Mouse (Mus musculus) spleen, embryonic (tissue): Measurements from ENCODE around the gene Arrdc1.

Experiments
- CTCF ChIA-PET: fragments of 350-600 bp; sonication (Branson Sonifier 250); formaldehyde crosslinking; loops from one replicate; lab custom pipeline; 2022; lab: Charles Lee

Gene Arrdc1

GRCm38 (mm10) chr2:24926345-24926964, 8.6 kb downstream of the Arrdc1 start:
- CTCF ChIA-PET, result interaction anchor here (0.6 to 0.7 kb wide), 2 partner anchors 14 to 21 kb away, joined by 3 to 11 read pairs; no protein-coding TSS in a partner anchor

GRCm38 (mm10) chr2:24925284-24925683, 9.8 kb downstream of the Arrdc1 start:
- CTCF ChIA-PET, result interaction anchor here (0.6 kb wide), 1 partner anchor 102 kb away, joined by 3 read pairs; no protein-coding TSS in a partner anchor

- CTCF ChIA-PET, result interaction anchor here (0.8 kb wide), 1 partner anchor 10 kb away, joined by 3 read pairs; no protein-coding TSS in a partner anchor
These were observed 11.5 kb downstream of the Arrdc1 start for GRCm38 (mm10) chr2:24923561-24923960.

GRCm38 (mm10) chr2:24919839-24920175, 15.2 kb downstream of the Arrdc1 start:
- CTCF ChIA-PET, result interaction anchor here (0.6 kb wide), 2 partner anchors 68 to 470 kb away, joined by 3 to 17 read pairs; no protein-coding TSS in a partner anchor

- CTCF ChIA-PET, result interaction anchor here (0.6 kb wide), 2 partner anchors 68 to 471 kb away, joined by 3 to 17 read pairs; no protein-coding TSS in a partner anchor
These were observed 15.9 kb downstream of the Arrdc1 start, which contains the start of gene Ehmt1 for GRCm38 (mm10) chr2:24918930-24919838. TSS of gene Ehmt1 (minus strand) at chr2:24919614.

GRCm38 (mm10) chr2:24914762-24915161, 20.3 kb downstream of the Arrdc1 start:
- CTCF ChIA-PET, result no interaction called here

GRCm38 (mm10) chr2:24912589-24912988, 22.5 kb downstream of the Arrdc1 start:
- CTCF ChIA-PET, result interaction anchor here (0.5 to 1.2 kb wide), 2 partner anchors 10 to 14 kb away, joined by 3 read pairs; no protein-coding TSS in a partner anchor

GRCm38 (mm10) chr2:24912189-24912588, 22.9 kb downstream of the Arrdc1 start:
- CTCF ChIA-PET, result interaction anchor here (0.5 to 1.2 kb wide), 2 partner anchors 10 to 14 kb away, joined by 3 read pairs; no protein-coding TSS in a partner anchor

GRCm38 (mm10) chr2:24910481-24910880, 24.6 kb downstream of the Arrdc1 start:
- CTCF ChIA-PET, result interaction anchor here (0.7 kb wide), 1 partner anchor 8 kb away, joined by 3 read pairs; no protein-coding TSS in a partner anchor

- CTCF ChIA-PET, result interaction anchor here (0.7 kb wide), 2 partner anchors 21 to 35 kb away, joined by 10 to 11 read pairs; no protein-coding TSS in a partner anchor
These were observed 29.3 kb downstream of the Arrdc1 start for GRCm38 (mm10) chr2:24905653-24906155.

GRCm38 (mm10) chr2:24904823-24905652, 30.0 kb downstream of the Arrdc1 start:
- CTCF ChIA-PET, result interaction anchor here (0.7 kb wide), 2 partner anchors 22 to 34 kb away, joined by 10 to 11 read pairs; no protein-coding TSS in a partner anchor

- CTCF ChIA-PET, result no interaction called here
These were observed 32.1 kb downstream of the Arrdc1 start for GRCm38 (mm10) chr2:24902999-24903398.

GRCm38 (mm10) chr2:24901055-24901454, 34.0 kb downstream of the Arrdc1 start:
- CTCF ChIA-PET, result interaction anchor here (0.6 kb wide), 1 partner anchor 107 kb away, joined by 3 read pairs; no protein-coding TSS in a partner anchor

GRCm38 (mm10) chr2:24899292-24899691, 35.8 kb downstream of the Arrdc1 start:
- CTCF ChIA-PET, result interaction anchor here (0.7 kb wide), 1 partner anchor 19 kb away, joined by 10 read pairs; no protein-coding TSS in a partner anchor

GRCm38 (mm10) chr2:24896761-24897160, 38.3 kb downstream of the Arrdc1 start:
- CTCF ChIA-PET, result interaction anchor here (0.8 kb wide), 1 partner anchor 12 kb away, joined by 3 read pairs; no protein-coding TSS in a partner anchor

GRCm38 (mm10) chr2:24894211-24894610, 40.8 kb downstream of the Arrdc1 start:
- CTCF ChIA-PET, result no interaction called here

GRCm38 (mm10) chr2:24892318-24892717, 42.7 kb downstream of the Arrdc1 start:
- CTCF ChIA-PET, result no interaction called here

GRCm38 (mm10) chr2:24890541-24891447, 44.3 kb downstream of the Arrdc1 start:
- CTCF ChIA-PET, result interaction anchor here (0.6 kb wide), 1 partner anchor 292 kb away, joined by 4 read pairs; no protein-coding TSS in a partner anchor

- CTCF ChIA-PET, result no interaction called here
These were observed 46.2 kb downstream of the Arrdc1 start for GRCm38 (mm10) chr2:24888895-24889294.
